Mouse (Mus musculus): ENCODE results near the gene Neurl4. TPM values are rescaled to one million over a fixed set of nuclear protein-coding genes. Genes with fewer than 3 reads are reported as not detected.

Gene Neurl4
- polyA plus RNA-seq, 2 experiments: 2.5 to 20.5 TPM

DNA sequence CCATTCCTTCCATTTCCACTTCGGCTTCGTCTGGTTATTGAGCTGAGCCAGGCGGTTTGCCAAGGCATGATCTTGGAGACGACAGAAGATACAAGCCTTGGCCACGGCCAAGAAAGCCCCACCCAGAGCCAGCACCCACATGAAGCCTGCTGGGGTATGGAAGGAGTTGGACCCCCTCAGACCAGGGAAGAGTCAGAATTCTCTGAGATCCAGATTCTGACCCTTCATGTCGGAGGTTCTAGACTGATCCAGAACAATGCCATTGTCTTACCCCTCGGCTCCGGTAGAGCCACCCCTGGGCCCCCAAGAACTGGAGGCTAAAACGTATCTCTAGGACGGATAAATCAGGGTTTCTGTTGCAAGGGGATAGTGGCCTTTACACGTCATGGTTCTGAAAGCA, 23.0 kb upstream of the Neurl4 start, which contains the start of gene Tmem95:
Tmem95 (minus strand) TSS at position 141 of the 400 bp plus-strand sequence.
- H3K4me3 ChIP-seq (ENCODE audit: insufficient read depth in 1 of 2, low read depth in 2 of 2, low read length in 2 of 2): no peak within 1 kb of the TSS
- peak within 1 kb of the TSS; percentile 31 for H3K9ac ChIP-seq (replicated peaks)
- no peaks in the 10 kb centered on the region for H3K27me3 ChIP-seq (ENCODE audit: control insufficient read depth, insufficient read depth, low read length)
- DNase-seq (ENCODE audit: low read depth in 3 of 3, low spot score in 3 of 3) (no peak), ATAC-seq (ENCODE audit: insufficient read depth) (no peak)
- H3K36me3 ChIP-seq (replicated peaks; ENCODE audit: control insufficient read depth, insufficient read depth, low read depth): no peaks in the 10 kb centered on the region
- WGBS (ENCODE audit: insufficient replicate concordance): 72% methylated on average over 11 of the region's 11 CpGs
- peak within 1 kb of the TSS; percentile 72 for H3K27ac ChIP-seq
- H3K4me1 ChIP-seq (replicated peaks; ENCODE audit: control insufficient read depth in 2 of 2, insufficient read depth in 2 of 2, low read length in 1 of 2): peaks cover 43 to 55% of the 10 kb centered on the region in 2 experiments
- no peak for TF ChIP-seq CTCF (IDR thresholded peaks at IDR 0.05; ENCODE audit: low read depth)
- TF ChIP-seq EP300 (IDR thresholded peaks at IDR 0.05; ENCODE audit: low read depth): no peak
- peak within 1 kb of the TSS; percentile 100 for H3K4me2 ChIP-seq (ENCODE audit: low read depth)
- no peaks in the 10 kb centered on the region for H3K9me3 ChIP-seq (ENCODE audit: control insufficient read depth, low read length)

DNA sequence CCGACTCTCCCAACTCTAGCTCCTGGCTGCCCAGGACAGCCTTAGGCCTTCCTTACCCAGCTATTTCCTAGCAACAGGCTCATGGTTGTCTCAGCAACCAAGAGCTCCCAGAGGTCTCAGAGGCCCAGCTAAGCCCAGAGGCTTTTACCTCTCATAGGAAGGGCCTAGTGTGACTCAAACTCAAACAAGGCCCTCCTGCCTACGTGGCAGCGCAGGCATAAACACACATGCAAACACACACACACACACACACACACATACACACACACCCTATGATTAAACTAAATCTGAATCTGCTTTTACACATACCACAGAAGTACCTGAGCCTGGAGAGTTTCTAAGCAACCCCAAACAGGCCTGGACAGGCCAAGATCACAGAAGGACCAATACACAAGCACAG, 22.5 kb upstream of the Neurl4 start:
- no peaks in the 10 kb centered on the region for H3K36me3 ChIP-seq (replicated peaks; ENCODE audit: control insufficient read depth, insufficient read depth, low read depth)
- peak overlapping the region; percentile 55 for H3K27ac ChIP-seq
- no peak overlapping the region for H3K4me3 ChIP-seq (ENCODE audit: insufficient read depth in 1 of 2, low read depth in 2 of 2, low read length in 2 of 2)
- ATAC-seq (ENCODE audit: insufficient read depth) (no peak), DNase-seq (ENCODE audit: low read depth in 3 of 3, low spot score in 3 of 3) (no peak)
- H3K4me1 ChIP-seq (replicated peaks; ENCODE audit: control insufficient read depth in 2 of 2, insufficient read depth in 2 of 2, low read length in 1 of 2): peaks cover 43 to 55% of the 10 kb centered on the region in 2 experiments
- H3K4me2 ChIP-seq (ENCODE audit: low read depth): peak overlapping the region; percentile 100; the same call in 1 of the 2 replicates
- H3K9me3 ChIP-seq (ENCODE audit: control insufficient read depth, low read length): no peaks in the 10 kb centered on the region
- H3K27me3 ChIP-seq (ENCODE audit: control insufficient read depth, insufficient read depth, low read length): no peaks in the 10 kb centered on the region
- no peak overlapping the region for H3K9ac ChIP-seq (replicated peaks)
- TF ChIP-seq EP300 (IDR thresholded peaks at IDR 0.05; ENCODE audit: low read depth) (no peak), CTCF (IDR thresholded peaks at IDR 0.05; ENCODE audit: low read depth) (no peak)
- WGBS (ENCODE audit: insufficient replicate concordance): 75% methylated on average over 3 of the region's 3 CpGs

DNA sequence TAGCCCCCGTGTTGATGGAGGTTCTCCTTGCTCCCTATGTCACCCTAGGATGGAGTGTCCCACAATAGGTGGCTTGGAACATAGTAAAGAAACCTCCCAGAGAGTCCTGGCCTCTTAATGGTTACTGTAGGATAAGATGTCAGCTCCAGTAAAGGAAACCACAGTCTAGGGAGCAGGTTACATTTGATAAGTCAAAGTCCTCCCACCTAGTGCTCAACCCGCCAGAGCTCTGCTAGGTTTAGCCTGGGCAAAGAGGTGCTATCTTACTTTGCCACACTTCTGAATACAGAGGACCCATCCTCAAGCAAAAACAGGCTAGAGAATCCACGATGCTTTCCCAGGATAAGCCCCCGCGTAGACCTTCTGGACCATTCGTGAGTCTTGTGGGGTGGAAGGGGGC, 21.9 kb upstream of the Neurl4 start:
- TF ChIP-seq EP300 (IDR thresholded peaks at IDR 0.05; ENCODE audit: low read depth) (peak; percentile 52; the same call in 1 of the 2 replicates), CTCF (IDR thresholded peaks at IDR 0.05; ENCODE audit: low read depth) (no peak)
- DNase-seq (ENCODE audit: low read depth in 3 of 3, low spot score in 3 of 3) (no peak), ATAC-seq (ENCODE audit: insufficient read depth) (peak; percentile 72)
- no peak overlapping the region; a peak in 1 of 4 replicates for H3K4me3 ChIP-seq (ENCODE audit: insufficient read depth in 1 of 2, low read depth in 2 of 2, low read length in 2 of 2)
- no peaks in the 10 kb centered on the region for H3K36me3 ChIP-seq (replicated peaks; ENCODE audit: control insufficient read depth, insufficient read depth, low read depth)
- peak overlapping the region; percentile 72 for H3K27ac ChIP-seq
- no peaks in the 10 kb centered on the region for H3K9me3 ChIP-seq (ENCODE audit: control insufficient read depth, low read length)
- H3K4me2 ChIP-seq (ENCODE audit: low read depth): peak overlapping the region; percentile 100
- peak overlapping the region; percentile 31 for H3K9ac ChIP-seq (replicated peaks)
- peaks cover 43 to 55% of the 10 kb centered on the region in 2 experiments for H3K4me1 ChIP-seq (replicated peaks; ENCODE audit: control insufficient read depth in 2 of 2, insufficient read depth in 2 of 2, low read length in 1 of 2)
- 14% methylated on average over 6 of the region's 6 CpGs for WGBS (ENCODE audit: insufficient replicate concordance)
- no peaks in the 10 kb centered on the region for H3K27me3 ChIP-seq (ENCODE audit: control insufficient read depth, insufficient read depth, low read length)

DNA sequence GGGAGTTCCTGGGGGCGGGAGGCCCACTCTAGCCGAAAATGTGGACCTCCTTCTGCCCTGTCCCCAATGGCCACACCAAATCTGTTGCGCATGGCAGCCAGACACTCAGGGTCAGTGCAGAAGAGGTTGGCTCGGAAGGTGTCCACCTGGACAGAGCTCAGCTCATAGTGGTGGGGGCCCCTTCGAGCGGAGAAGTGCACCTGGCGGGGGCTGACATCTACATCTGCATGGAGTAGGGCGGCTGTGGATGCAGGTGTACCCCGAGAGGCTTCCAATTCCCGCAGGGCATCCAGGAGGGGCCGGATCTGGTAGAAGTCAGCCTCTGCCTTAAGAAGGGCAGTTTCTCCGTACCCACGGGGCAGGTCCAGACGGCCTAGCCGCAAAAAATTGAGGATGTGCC, 21.2 kb upstream of the Neurl4 start:
- H3K9me3 ChIP-seq (ENCODE audit: control insufficient read depth, low read length): no peaks in the 10 kb centered on the region

DNA sequence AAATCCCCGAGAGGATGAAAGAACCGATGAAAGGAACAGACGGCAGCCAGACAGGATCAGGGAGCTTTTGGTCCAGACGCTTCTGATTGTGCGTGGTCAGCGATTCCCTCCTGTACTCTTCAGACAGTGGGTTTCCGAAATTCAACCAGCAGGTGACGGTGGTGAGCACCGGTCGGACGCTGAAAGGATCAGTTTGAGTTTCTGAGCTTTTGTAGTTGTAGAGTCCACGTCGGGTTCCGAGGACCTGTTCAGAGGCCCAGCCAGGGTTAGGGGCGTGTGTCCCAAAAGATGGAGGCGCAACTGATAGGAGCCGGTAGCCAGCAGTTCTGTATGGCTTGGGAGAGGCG, 20.4 kb upstream of the Neurl4 start:
- Histone ChIP-seq H3K4me2 (ENCODE audit: low read depth) (peak overlapping the region; percentile 100), H3K9ac (replicated peaks) (peak overlapping the region; percentile 70), H3K27ac (peak overlapping the region; percentile 67), H3K4me1 (replicated peaks; ENCODE audit: control insufficient read depth in 2 of 2, insufficient read depth in 2 of 2, low read length in 1 of 2) (peaks cover 37 to 45% of the 10 kb centered on the region in 2 experiments), H3K36me3 (replicated peaks; ENCODE audit: control insufficient read depth, insufficient read depth, low read depth) (no peaks in the 10 kb centered on the region), H3K27me3 (ENCODE audit: control insufficient read depth, insufficient read depth, low read length) (no peaks in the 10 kb centered on the region), H3K4me3 (ENCODE audit: insufficient read depth in 1 of 2, low read depth in 2 of 2, low read length in 2 of 2) (peak overlapping the region; percentile 59 to 64), H3K9me3 (ENCODE audit: control insufficient read depth, low read length) (no peaks in the 10 kb centered on the region)
- TF ChIP-seq EP300 (IDR thresholded peaks at IDR 0.05; ENCODE audit: low read depth) (no peak), CTCF (IDR thresholded peaks at IDR 0.05; ENCODE audit: low read depth) (peak; percentile 95)
- 1% methylated on average over 18 of the region's 18 CpGs for WGBS (ENCODE audit: insufficient replicate concordance)
- DNase-seq (ENCODE audit: low read depth in 3 of 3, low spot score in 3 of 3): peak in 2 of 3 experiments; percentile 55 to 72
- ATAC-seq (ENCODE audit: insufficient read depth): peak; percentile 39

More for the DNA sequence above, 21.2 kb upstream of the Neurl4 start:
- TF ChIP-seq CTCF (IDR thresholded peaks at IDR 0.05; ENCODE audit: low read depth): no peak
- TF ChIP-seq EP300 (IDR thresholded peaks at IDR 0.05; ENCODE audit: low read depth): no peak
- Histone ChIP-seq H3K27me3 (ENCODE audit: control insufficient read depth, insufficient read depth, low read length) (no peaks in the 10 kb centered on the region), H3K27ac (peak overlapping the region; percentile 72), H3K36me3 (replicated peaks; ENCODE audit: control insufficient read depth, insufficient read depth, low read depth) (no peaks in the 10 kb centered on the region), H3K4me3 (ENCODE audit: insufficient read depth in 1 of 2, low read depth in 2 of 2, low read length in 2 of 2) (peak overlapping the region in 1 of 2 experiments; percentile 64; a peak in 2 of 4 replicates), H3K4me2 (ENCODE audit: low read depth) (peak overlapping the region; percentile 100), H3K4me1 (replicated peaks; ENCODE audit: control insufficient read depth in 2 of 2, insufficient read depth in 2 of 2, low read length in 1 of 2) (peaks cover 41 to 52% of the 10 kb centered on the region in 2 experiments), H3K9ac (replicated peaks) (0 out of 2 replicates have a peak overlapping the region, but pooled peaks have one; percentile 7)
- no peak for DNase-seq (ENCODE audit: low read depth in 3 of 3, low spot score in 3 of 3)
- 74% methylated on average over 15 of the region's 15 CpGs for WGBS (ENCODE audit: insufficient replicate concordance)
- no peak for ATAC-seq (ENCODE audit: insufficient read depth)

Data from liver, embryonic 14.5 days (tissue).